Mouse (Mus musculus): ENCODE measurements around the gene Sobp.

The Sobp gene

GRCm38 (mm10) chr10:42988627-42989026 is 185.7 kb downstream of the Sobp start:
- DNase-seq, result no peak

- peak; percentile 83 for DNase-seq
Measured at GRCm38 (mm10) chr10:42987594-42988052, 186.7 kb downstream of the Sobp start.

- DNase-seq, result no peak
Measured at GRCm38 (mm10) chr10:42984886-42985285, 189.4 kb downstream of the Sobp start.

DNA sequence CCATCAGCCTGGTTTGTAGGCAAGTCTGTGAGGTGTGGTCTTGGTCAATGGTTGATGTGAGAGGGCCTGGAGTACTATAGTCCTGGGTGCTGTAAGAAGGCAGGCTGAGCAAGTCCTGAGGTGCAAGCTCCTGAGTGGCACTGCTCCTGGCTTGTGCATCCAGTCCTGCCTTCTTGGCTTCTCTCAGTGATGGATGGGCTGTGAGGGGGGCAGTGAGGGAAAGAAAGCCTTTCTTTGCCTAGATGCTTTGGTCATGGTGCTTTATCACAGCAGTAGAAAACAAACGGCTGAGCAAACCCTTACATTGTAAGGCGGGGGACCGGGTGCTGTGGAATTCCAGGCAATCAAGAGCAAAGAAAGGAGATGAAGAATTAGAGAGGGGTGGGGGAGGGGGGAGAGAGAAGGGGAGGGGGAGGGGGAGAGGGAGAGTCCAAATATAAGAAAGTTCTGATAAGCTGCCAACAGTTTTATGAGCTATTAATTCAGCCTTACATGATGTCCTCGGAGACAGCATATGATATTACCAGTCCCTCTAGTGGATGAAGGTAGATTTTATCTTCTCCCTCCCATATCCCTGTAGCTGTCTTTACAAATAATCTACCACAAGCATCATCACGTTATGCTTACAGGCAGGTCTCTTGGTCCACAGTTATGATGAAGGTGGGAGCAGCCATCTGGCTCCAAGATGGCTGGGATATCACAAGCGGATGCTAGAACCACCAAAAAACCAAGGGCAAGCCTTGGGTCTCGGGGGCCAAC is 193.2 kb downstream of the Sobp start:
- DNase-seq, result peak; percentile 39

DNA sequence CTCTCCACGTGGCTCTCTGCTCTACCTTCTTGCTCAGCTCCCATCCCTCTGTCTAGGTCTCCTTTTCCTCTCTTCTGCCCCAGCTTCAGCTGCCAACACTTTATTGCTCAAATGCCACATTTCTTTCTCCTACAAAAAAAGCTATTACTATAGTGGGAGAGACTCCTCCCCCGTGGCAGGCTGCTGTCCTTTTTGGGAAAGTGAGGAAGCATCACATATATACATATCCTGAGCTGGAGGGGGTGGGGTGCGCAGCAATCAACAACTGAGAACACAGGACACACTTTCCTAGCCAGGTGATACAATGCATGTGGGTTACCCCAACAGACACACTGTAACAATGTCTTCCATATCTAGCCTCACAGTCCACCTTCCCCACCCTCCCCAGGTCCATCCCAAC is 196.0 kb downstream of the Sobp start:
- DNase-seq, result no peak

DNA sequence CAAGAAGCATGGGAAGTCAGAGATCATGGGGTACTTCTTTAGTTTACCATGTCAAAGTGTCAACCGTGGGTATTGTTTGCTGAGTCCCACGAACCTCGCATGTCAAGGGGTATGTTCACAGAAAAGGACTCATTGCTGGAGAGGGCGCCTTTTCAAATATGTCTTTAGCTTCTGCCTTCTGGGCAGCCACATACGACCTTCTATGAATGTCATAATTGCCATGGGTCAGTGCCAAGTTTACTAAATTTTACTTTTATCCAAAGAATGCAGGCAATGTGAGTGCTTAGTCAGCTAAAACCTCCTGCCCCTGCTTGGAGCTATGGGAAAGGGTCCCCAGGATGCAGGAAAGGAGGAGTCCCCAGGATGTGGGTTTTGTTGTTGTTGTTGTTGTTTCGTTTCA is 197.8 kb downstream of the Sobp start:
- DNase-seq, result no peak

DNA sequence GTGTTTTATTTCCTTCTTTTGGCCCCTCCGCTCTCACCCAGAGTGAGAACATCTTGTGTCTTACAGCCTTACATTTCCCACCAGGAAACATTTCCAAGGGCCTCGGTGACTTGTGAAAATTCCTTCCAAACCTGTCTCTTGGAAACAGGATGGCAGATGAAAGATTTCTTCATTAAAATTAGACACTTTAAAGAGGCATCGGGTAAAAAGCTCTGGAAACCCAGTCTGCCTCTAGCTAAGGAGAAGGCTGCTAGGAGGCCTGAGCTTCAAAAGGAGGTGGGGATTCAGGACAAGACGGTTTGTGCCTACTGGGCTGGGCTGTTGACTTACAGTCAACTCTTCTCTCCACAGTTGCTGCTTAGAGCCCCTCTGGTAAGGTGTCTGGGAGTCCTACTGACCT is 200.8 kb downstream of the Sobp start:
- DNase-seq, result no peak

DNA sequence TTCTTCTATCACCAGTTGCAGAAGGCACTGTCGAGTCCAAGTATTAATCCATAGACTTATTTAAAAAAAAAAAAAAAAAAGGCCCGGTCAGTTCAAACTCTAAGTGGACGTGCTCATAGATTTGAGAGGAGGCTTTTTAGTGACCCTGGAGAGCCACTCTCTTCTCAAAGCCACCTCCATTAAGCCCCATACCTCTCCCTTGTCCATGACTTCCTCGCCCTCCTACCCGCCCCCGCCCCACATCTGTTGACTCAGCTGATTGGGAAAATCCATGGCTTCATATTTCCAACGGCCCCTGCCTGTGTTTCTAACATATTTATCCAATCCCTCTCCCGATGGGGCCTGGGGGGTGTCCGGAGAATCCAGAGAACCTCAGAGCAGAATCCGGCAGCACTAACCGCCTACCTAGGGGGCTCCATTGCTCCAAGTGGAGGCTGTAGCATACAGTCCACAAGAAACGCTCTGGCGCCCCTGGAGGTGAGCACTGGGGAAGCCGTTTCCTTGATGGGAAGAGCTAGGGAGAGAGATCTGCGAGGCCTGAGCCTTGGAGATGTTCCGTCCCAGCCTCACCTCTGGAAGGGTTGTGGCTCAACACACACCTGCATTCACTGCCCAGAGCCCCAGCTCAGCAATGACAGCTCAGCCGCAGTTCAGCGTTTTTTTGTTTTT is 201.7 kb downstream of the Sobp start:
- DNase-seq, result peak; percentile 91

- DNase-seq, result no peak
Measured at GRCm38 (mm10) chr10:42968332-42968731, 206.0 kb downstream of the Sobp start.

DNA sequence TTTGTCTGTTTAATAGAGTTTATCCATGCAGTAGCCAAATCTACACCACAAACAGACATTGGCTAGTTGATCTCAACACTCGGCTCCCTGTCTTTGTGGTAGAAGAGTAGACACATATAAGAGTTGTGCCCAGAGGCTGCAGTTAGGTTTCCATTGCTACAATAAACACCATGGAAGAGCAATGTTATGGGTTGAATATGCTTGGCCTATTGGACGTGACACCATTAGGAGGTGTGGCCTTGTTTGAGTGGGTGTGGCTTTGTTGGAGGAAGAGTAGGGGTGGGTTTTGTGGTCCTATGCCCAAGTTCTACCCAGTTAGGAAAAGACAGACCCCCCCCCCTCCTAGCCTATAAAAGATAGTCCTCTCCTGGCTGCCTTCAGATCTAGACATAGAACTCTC is 211.3 kb downstream of the Sobp start:
- no peak for DNase-seq

DNA sequence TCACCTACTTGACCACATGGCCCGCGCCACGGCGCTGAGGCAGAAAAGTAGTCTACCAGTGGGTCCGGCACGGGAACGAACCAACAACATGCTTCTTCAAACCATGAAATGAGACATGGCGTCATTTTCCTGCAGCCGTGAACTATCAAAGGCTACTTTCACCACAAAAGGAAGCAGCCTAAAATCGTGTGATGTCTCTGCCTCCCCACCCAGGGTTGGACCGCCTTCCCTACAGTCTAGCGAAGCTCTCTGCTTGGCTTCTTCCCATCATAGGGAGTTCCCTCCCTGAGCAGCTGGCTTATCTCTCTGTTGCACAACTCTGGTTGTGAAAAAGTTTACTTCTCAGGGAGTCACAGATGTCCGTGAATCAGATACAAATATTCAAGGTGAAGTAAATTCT is 211.7 kb downstream of the Sobp start:
- no peak for DNase-seq

DNA sequence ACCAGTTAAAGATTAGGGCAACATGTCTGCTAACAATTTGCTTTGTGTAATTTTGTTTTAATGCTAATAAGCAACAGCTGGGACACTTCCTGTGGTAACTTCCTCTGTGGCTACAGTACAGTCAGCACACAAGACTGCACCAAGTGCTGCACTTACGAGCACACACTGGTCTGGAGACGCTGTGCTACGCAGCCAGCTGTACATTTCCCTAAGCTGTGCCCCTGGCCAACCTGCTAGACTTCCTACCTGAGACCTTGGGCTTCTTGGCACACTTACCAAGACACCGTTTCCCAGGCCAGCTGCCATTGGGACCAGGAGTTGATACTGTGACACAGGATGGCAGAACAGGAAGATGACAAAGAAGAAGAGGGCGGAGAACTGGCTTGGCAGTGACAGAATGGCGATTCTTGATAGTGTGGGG is 212.1 kb downstream of the Sobp start:
- no peak for DNase-seq

- DNase-seq, result no peak
Measured at GRCm38 (mm10) chr10:42961771-42962170, 212.6 kb downstream of the Sobp start.

- DNase-seq, result peak; percentile 37
Measured at GRCm38 (mm10) chr10:42958686-42959085, 215.6 kb downstream of the Sobp start.

GRCm38 (mm10) chr10:42957881-42958651 is 216.3 kb downstream of the Sobp start:
- peak; percentile 90 for DNase-seq

GRCm38 (mm10) chr10:42955205-42955604 is 219.1 kb downstream of the Sobp start:
- no peak for DNase-seq

DNA sequence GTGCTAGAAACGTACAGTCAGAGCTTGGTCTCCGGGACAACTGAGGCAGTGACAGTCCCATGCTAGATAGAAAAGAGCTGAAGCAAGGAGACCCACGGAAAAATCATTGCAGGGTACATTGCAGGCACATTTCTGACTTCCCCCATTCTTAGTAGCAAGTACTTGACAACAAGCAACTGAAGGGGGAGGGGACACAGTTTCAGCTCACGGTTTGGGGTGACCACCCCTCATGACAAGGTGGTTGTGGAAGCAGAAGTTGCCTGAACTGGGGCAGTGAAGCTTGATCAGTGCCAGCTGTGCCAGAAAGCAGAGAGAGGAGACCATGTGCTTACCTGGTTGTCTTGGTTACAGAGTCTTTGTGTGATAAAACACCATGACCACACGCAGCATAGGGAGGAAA is 220.7 kb downstream of the Sobp start:
- no peak for DNase-seq
